ENCODE assay signal across 20 mouse cellular contexts in genomic region chr15:44869023-44869422, GRCm38 (mm10).
DNase-seq lines count a peak whose midpoint lies in the region; TF ChIP-seq lines count a peak whose summit lies in the region.
"Had no signal": no experiment of that assay in that cellular context is flagged by ENCODE, and none has a peak within 500 bp of the region (broad histone marks: within the 10 kb centered on the region; RNA-seq: fewer than 3 reads in every experiment).

No protein-coding gene starts in this region.

- no peak for TF ChIP-seq CTCF in layer of hippocampus, adult 2 months (conservative IDR thresholded peaks at IDR 0.05)
- TF ChIP-seq CTCF in thymus, adult 2 months (IDR thresholded peaks at IDR 0.05; ENCODE audit: borderline replicate concordance, control insufficient read depth, extremely low read depth, insufficient read depth, low read length, poor library complexity): no peak

- intact Hi-C loops in heart, postnatal 14 days (cut with DNase I): no loop called here

- H3K27ac ChIP-seq in layer of hippocampus, adult 2 months: peak overlapping the region; percentile 70
- H3K27ac ChIP-seq in thymus, adult 2 months (ENCODE audit: control insufficient read depth, insufficient read depth, low read length): no peak overlapping the region
- H3K27ac ChIP-seq: embryonic facial prominence, embryonic 10.5 days; heart, embryonic 10.5 days; hindbrain, embryonic 12.5 days; neural tube, embryonic 12.5 days had no signal

- TF ChIP-seq POLR2A in thymus, adult 2 months (IDR thresholded peaks at IDR 0.05; ENCODE audit: control insufficient read depth, extremely low read depth, insufficient read depth, low read length, poor library complexity): no peak

- no peaks in the 10 kb centered on the region for H3K27me3 ChIP-seq in thymus, adult 2 months (ENCODE audit: control insufficient read depth, insufficient read depth, low read length)
- H3K27me3 ChIP-seq: hindbrain, embryonic 12.5 days; neural tube, embryonic 12.5 days had no signal

- no peak overlapping the region for H3K4me3 ChIP-seq in layer of hippocampus, adult 2 months
- H3K4me3 ChIP-seq in thymus, adult 2 months (ENCODE audit: control insufficient read depth, insufficient read depth, low read length): no peak overlapping the region
- H3K4me3 ChIP-seq: embryonic facial prominence, embryonic 10.5 days; heart, embryonic 10.5 days; hindbrain, embryonic 12.5 days; neural tube, embryonic 12.5 days had no signal

- H3K36me3 ChIP-seq in thymus, adult 2 months (ENCODE audit: control insufficient read depth, insufficient read depth, low read length): no peaks in the 10 kb centered on the region
- H3K36me3 ChIP-seq: embryonic facial prominence, embryonic 10.5 days; heart, embryonic 10.5 days; hindbrain, embryonic 12.5 days; neural tube, embryonic 12.5 days had no signal

- H3K4me1 ChIP-seq in thymus, adult 2 months (replicated peaks; ENCODE audit: control insufficient read depth, insufficient read depth, low read length): no peaks in the 10 kb centered on the region
- H3K4me1 ChIP-seq: embryonic facial prominence, embryonic 10.5 days; heart, embryonic 10.5 days; hindbrain, embryonic 12.5 days; neural tube, embryonic 12.5 days had no signal

- WGBS in thymus, adult 2 months: 79% methylated on average over 4 of the region's 4 CpGs

- DNase-seq in layer of hippocampus, adult 2 months (ENCODE audit: low spot score in 2 of 2): peak in 1 of 2 experiments; percentile 36
- DNase-seq in layer of hippocampus, postnatal 14 days (ENCODE audit: low spot score in 2 of 2): no peak
- peak; percentile 70 for DNase-seq in right cerebral cortex, adult 18-20 months
- DNase-seq in right cerebral cortex, postnatal 4 days: no peak
- peak; percentile 56 to 61 for DNase-seq in left cerebral cortex, adult 9 months (ENCODE audit: low spot score in 2 of 2)
- no peak for DNase-seq in thymus, adult 2 months
- DNase-seq in heart, postnatal 14 days: no peak
- DNase-seq: adrenal gland, postnatal 36 days; B cell, adult 2 months; cerebellum, postnatal 36 days; heart, postnatal 10 days; kidney, adult 8-10 months; kidney, postnatal 14 days; lung, adult 18-20 months; lung, postnatal 14 days; thymus, postnatal 4 days had no signal

Comparison
In these comparisons a context has a peak if more than half of its experiments do, and no peak if none do; other contexts are left out.
1. DNase-seq: peak in right cerebral cortex, adult 18-20 months (single experiment) and left cerebral cortex, adult 9 months (2 of 2); none in layer of hippocampus, postnatal 14 days (0 of 2), right cerebral cortex, postnatal 4 days (single experiment), thymus, adult 2 months (single experiment) and heart, postnatal 14 days (0 of 2).